Mouse (Mus musculus): ENCODE data around the gene Canx. TPM values are rescaled to one million over a fixed set of nuclear protein-coding genes. Genes with fewer than 3 reads are reported as not detected.
A peak's percentile ranks its signal among the peaks of the same experiment; 100 is the strongest.
"Not testable (repeated sequence)": the region's sequence is repeated elsewhere in the genome, so short reads cannot be mapped to it uniquely, and the experiment has no call there.

Gene Canx
- polyA plus RNA-seq, 1 experiment from 2014 or later, result 250 TPM

- WGBS, result 6% methylated on average over 7 of the region's 7 CpGs
- Histone ChIP-seq H3K27ac (replicated peaks) (peak overlapping the region; percentile 90), H3K9ac (replicated peaks) (peak overlapping the region; percentile 71), H3K4me2 (replicated peaks) (peak overlapping the region; percentile 56), H3K4me3 (peak overlapping the region; percentile 93), H3K4me1 (peaks cover 38% of the 10 kb centered on the region), H3K9me3 (no peaks in the 10 kb centered on the region), H3K27me3 (no peaks in the 10 kb centered on the region), H3K36me3 (no peaks in the 10 kb centered on the region)
- ATAC-seq (replicated peaks), result no peak
Observed at GRCm38 (mm10) chr11:50326302-50326966, 961 bp upstream of the Canx start.

- H3K27me3 ChIP-seq, result no peaks in the 10 kb centered on the region
- peak overlapping the region; percentile 58 for H3K4me2 ChIP-seq (replicated peaks)
- peaks cover 38% of the 10 kb centered on the region for H3K4me1 ChIP-seq
- H3K36me3 ChIP-seq, result no peaks in the 10 kb centered on the region
- H3K9me3 ChIP-seq, result no peaks in the 10 kb centered on the region
- peak; percentile 76 for ATAC-seq (replicated peaks)
- peak overlapping the region; percentile 91 for H3K27ac ChIP-seq (replicated peaks)
- H3K9ac ChIP-seq (replicated peaks), result peak overlapping the region; percentile 94
- 2% methylated on average over 34 of the region's 34 CpGs for WGBS
- H3K4me3 ChIP-seq, result peak overlapping the region; percentile 93
Observed at GRCm38 (mm10) chr11:50324751-50325471, 562 bp downstream of the Canx start.

GRCm38 (mm10) chr11:50323843-50324242 is 1.6 kb downstream of the Canx start:
- Histone ChIP-seq H3K27me3 (no peaks in the 10 kb centered on the region), H3K36me3 (peaks cover 2% of the 10 kb centered on the region), H3K4me1 (peaks cover 38% of the 10 kb centered on the region), H3K27ac (replicated peaks) (no peak overlapping the region), H3K4me3 (peak overlapping the region; percentile 93), H3K9me3 (no peaks in the 10 kb centered on the region), H3K4me2 (replicated peaks) (peak overlapping the region; percentile 58), H3K9ac (replicated peaks) (peak overlapping the region; percentile 94)
- 22% methylated on average over 1 of the region's 1 CpGs for WGBS
- no peak for ATAC-seq (replicated peaks)

GRCm38 (mm10) chr11:50322345-50322744 is 3.1 kb downstream of the Canx start:
- Histone ChIP-seq H3K36me3 (peaks cover 4% of the 10 kb centered on the region), H3K9me3 (no peaks in the 10 kb centered on the region), H3K9ac (replicated peaks) (no peak overlapping the region), H3K4me3 (no peak overlapping the region), H3K27ac (replicated peaks) (no peak overlapping the region), H3K27me3 (no peaks in the 10 kb centered on the region), H3K4me2 (replicated peaks) (no peak overlapping the region), H3K4me1 (peaks cover 38% of the 10 kb centered on the region)
- no peak for ATAC-seq (replicated peaks)

- no peaks in the 10 kb centered on the region for H3K9me3 ChIP-seq
- peaks cover 4% of the 10 kb centered on the region for H3K36me3 ChIP-seq
- H3K9ac ChIP-seq (replicated peaks), result no peak overlapping the region
- no peak overlapping the region for H3K27ac ChIP-seq (replicated peaks)
- ATAC-seq (replicated peaks), result no peak
- H3K4me3 ChIP-seq, result no peak overlapping the region
- H3K27me3 ChIP-seq, result no peaks in the 10 kb centered on the region
- H3K4me1 ChIP-seq, result peaks cover 30% of the 10 kb centered on the region
- H3K4me2 ChIP-seq (replicated peaks), result no peak overlapping the region
- WGBS, result 97% methylated on average over 6 of the region's 6 CpGs
Observed at GRCm38 (mm10) chr11:50321239-50321638, 4.2 kb downstream of the Canx start.

- H3K4me3 ChIP-seq; H3K27me3 ChIP-seq; H3K9ac ChIP-seq (replicated peaks); H3K27ac ChIP-seq (replicated peaks); ATAC-seq (replicated peaks); H3K9me3 ChIP-seq; H3K4me2 ChIP-seq (replicated peaks); H3K36me3 ChIP-seq: not testable (repeated sequence)
- WGBS, result 93% methylated on average over 4 of the region's 4 CpGs
- peaks cover 25% of the 10 kb centered on the region for H3K4me1 ChIP-seq
Observed at GRCm38 (mm10) chr11:50319343-50319742, 6.1 kb downstream of the Canx start.

GRCm38 (mm10) chr11:50312803-50313202 is 12.7 kb downstream of the Canx start:
- Histone ChIP-seq H3K27ac (replicated peaks) (no peak overlapping the region), H3K27me3 (no peaks in the 10 kb centered on the region), H3K9ac (replicated peaks) (no peak overlapping the region), H3K36me3 (peaks cover 30% of the 10 kb centered on the region), H3K4me3 (no peak overlapping the region), H3K4me1 (no peaks in the 10 kb centered on the region), H3K4me2 (replicated peaks) (no peak overlapping the region), H3K9me3 (no peaks in the 10 kb centered on the region)
- WGBS, result 84% methylated on average over 2 of the region's 2 CpGs
- ATAC-seq (replicated peaks), result no peak

GRCm38 (mm10) chr11:50303406-50303805 is 22.1 kb downstream of the Canx start:
- no peaks in the 10 kb centered on the region for H3K27me3 ChIP-seq
- peaks cover 86% of the 10 kb centered on the region for H3K36me3 ChIP-seq
- no peaks in the 10 kb centered on the region for H3K4me1 ChIP-seq
- H3K9ac ChIP-seq (replicated peaks), result no peak overlapping the region
- H3K9me3 ChIP-seq, result no peaks in the 10 kb centered on the region
- ATAC-seq (replicated peaks), result no peak
- H3K27ac ChIP-seq (replicated peaks), result no peak overlapping the region
- H3K4me2 ChIP-seq (replicated peaks), result no peak overlapping the region
- 89% methylated on average over 2 of the region's 2 CpGs for WGBS
- no peak overlapping the region for H3K4me3 ChIP-seq

GRCm38 (mm10) chr11:50292190-50292855 is 33.1 kb downstream of the Canx start, which contains the start of gene Maml1:
Gene Maml1 (minus strand): TSS chr11:50292311.
- H3K27ac ChIP-seq (replicated peaks), result peak within 1 kb of the TSS; percentile 98
- WGBS, result under 1% methylated on average over 45 of the region's 45 CpGs
- ATAC-seq (replicated peaks), result peak; percentile 99
- peak within 1 kb of the TSS; percentile 94 for H3K9ac ChIP-seq (replicated peaks)
- peak within 1 kb of the TSS; percentile 53 for H3K4me2 ChIP-seq (replicated peaks)
- peaks cover 28% of the 10 kb centered on the region for H3K36me3 ChIP-seq
- H3K9me3 ChIP-seq, result no peaks in the 10 kb centered on the region
- peak within 1 kb of the TSS; percentile 93 for H3K4me3 ChIP-seq
- no peaks in the 10 kb centered on the region for H3K27me3 ChIP-seq
- peaks cover 29% of the 10 kb centered on the region for H3K4me1 ChIP-seq

GRCm38 (mm10) chr11:50291321-50292165 is 33.9 kb downstream of the Canx start:
- Histone ChIP-seq H3K4me3 (peak overlapping the region; percentile 93), H3K9ac (replicated peaks) (peak overlapping the region; percentile 94), H3K4me1 (peaks cover 29% of the 10 kb centered on the region), H3K36me3 (peaks cover 20% of the 10 kb centered on the region), H3K27ac (replicated peaks) (peak overlapping the region; percentile 98), H3K4me2 (replicated peaks) (peak overlapping the region; percentile 53), H3K9me3 (no peaks in the 10 kb centered on the region), H3K27me3 (no peaks in the 10 kb centered on the region)
- peak; percentile 79 for ATAC-seq (replicated peaks)
- WGBS, result under 1% methylated on average over 85 of the region's 85 CpGs

GRCm38 (mm10) chr11:50290486-50291225 is 34.8 kb downstream of the Canx start:
- WGBS, result 10% methylated on average over 20 of the region's 20 CpGs
- Histone ChIP-seq H3K4me2 (replicated peaks) (peak overlapping the region; percentile 53), H3K27me3 (no peaks in the 10 kb centered on the region), H3K4me3 (peak overlapping the region; percentile 93), H3K9me3 (no peaks in the 10 kb centered on the region), H3K9ac (replicated peaks) (peak overlapping the region; percentile 94), H3K36me3 (peaks cover 14% of the 10 kb centered on the region), H3K4me1 (peaks cover 29% of the 10 kb centered on the region), H3K27ac (replicated peaks) (peak overlapping the region; percentile 98)
- no peak for ATAC-seq (replicated peaks)
